Mouse (Mus musculus): ENCODE data around the gene Olfr667.
"Not testable (repeated sequence)": the region's sequence is repeated elsewhere in the genome, so short reads cannot be mapped to it uniquely, and the experiment has no call there.

The Olfr667 gene

DNA sequence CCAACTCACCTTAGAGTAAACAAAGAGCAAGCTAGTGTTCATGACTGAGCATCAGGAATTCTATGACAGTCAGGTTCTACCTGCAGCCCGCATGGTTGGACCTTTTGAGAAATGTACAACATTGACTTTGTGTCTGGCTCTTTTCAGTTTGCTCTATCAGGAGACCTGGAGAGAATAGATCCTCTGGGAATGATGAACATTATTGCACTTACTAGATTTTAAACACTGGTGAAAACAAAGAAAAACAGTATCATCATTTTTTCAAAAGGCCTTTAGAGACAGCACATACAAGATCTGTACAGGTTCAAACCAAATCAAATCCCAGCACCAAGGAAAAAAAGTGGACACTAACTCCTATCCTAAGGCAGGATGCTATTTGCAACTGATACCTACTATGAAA is at the start of gene Olfr667:
TSS of gene Olfr667 (minus strand) at position 101 of the 400 bp plus-strand sequence.
- DNase-seq (ENCODE audit: low spot score): no peak

DNA sequence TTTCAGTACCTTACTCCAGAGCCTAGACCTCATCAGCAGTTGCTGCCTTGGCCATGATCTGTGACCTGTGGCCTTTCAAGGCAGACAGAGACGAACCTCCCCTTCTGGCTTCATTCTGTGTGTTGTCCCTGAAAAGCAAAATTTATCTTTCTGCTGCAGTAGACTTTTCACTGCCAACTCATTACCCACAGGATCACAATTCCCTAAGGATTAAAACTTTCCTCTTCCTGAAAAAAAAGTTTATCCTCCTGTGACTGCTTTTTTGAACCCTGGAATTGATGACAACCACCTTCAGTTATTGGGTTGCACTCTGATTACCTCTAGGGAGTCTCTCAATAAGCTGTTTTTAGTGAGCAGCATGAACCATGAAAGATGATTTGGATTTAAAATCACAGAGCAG is 41.2 kb upstream of the Olfr667 start, which contains the start of gene Olfr670:
TSS of gene Olfr670 (minus strand) at position 101 of the 400 bp plus-strand sequence.
- no peak for DNase-seq (ENCODE audit: low spot score)

- DNase-seq (ENCODE audit: low spot score): not testable (repeated sequence)
Measured at GRCm38 (mm10) chr7:104950234-104950633, 29.0 kb upstream of the Olfr667 start.

GRCm38 (mm10) chr7:104933940-104934339 is 12.7 kb upstream of the Olfr667 start, which contains the start of gene Olfr669:
TSS of gene Olfr669 (plus strand) at chr7:104934240.
- DNase-seq (ENCODE audit: low spot score): no peak

GRCm38 (mm10) chr7:104927957-104928356 is 6.7 kb upstream of the Olfr667 start, which contains the start of gene Olfr668:
TSS of gene Olfr668 (minus strand) at chr7:104928057.
- no peak for DNase-seq (ENCODE audit: low spot score)

- DNase-seq (ENCODE audit: low spot score): no peak
Measured at GRCm38 (mm10) chr7:104895852-104896251, 25.4 kb downstream of the Olfr667 start, which contains the start of gene Olfr666. TSS of gene Olfr666 (minus strand) at chr7:104895952.

DNA sequence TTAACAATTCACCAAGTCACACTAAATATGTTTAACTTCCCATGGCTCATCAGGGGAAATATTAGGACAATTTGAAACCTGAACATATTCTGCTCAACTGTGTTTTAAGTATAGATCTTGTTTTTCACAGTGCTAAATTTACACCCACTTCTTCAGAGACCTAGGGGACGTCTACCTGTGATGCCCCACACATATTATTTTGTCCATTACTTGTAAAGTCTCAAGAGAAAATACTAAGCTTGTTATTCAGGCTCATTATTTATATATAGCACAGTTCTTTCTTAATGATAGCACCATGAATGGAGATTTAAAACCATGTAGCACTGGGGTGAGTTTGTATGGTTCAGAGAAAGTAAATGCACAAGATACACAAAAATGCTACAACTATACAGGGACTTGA is 43.6 kb downstream of the Olfr667 start, which contains the start of gene Olfr665:
TSS of gene Olfr665 (plus strand) at position 301 of the 400 bp plus-strand sequence.
- DNase-seq (ENCODE audit: low spot score): no peak
